Mouse (Mus musculus) liver, embryonic 15.5 days (tissue): ENCODE measurements around the gene Dnm3. TPM values are rescaled to one million over a fixed set of nuclear protein-coding genes. Genes with fewer than 3 reads are reported as not detected.

ENCODE experiments used
- ATAC-seq: fragments of 200-750 bp; cut with Nextera tagmentation; 2 replicates; pipeline ENCODE4 v1.8.0; 2017; ENCODE audit warnings: moderate number of reproducible peaks, mild to moderate bottlenecking, moderate library complexity; ENCODE audit not compliant: insufficient read depth
- H3K27ac ChIP-seq: fragments of 300-500 bp; sonication (generic); replicated peaks from 2 replicates; pipeline ENCODE4 v1.5.1; 2015; ENCODE audit warnings: mild to moderate bottlenecking, inconsistent platforms
- H3K27me3 ChIP-seq: fragments of 300-500 bp; sonication (generic); 2 replicates; pipeline ENCODE4 v1.6.1; 2015; ENCODE audit warnings: mild to moderate bottlenecking, inconsistent platforms
- H3K36me3 ChIP-seq: fragments of 300-500 bp; sonication (generic); replicated peaks from 2 replicates; pipeline ENCODE4 v1.6.1; 2015; ENCODE audit warnings: moderate library complexity, mild to moderate bottlenecking, inconsistent platforms
- H3K4me1 ChIP-seq: fragments of 300-500 bp; sonication (generic); replicated peaks from 2 replicates; pipeline ENCODE4 v1.6.1; 2015; ENCODE audit warnings: inconsistent platforms
- H3K4me2 ChIP-seq: fragments of 300-500 bp; sonication (generic); 2 replicates; pipeline ENCODE4 v1.6.1; 2015; ENCODE audit warnings: moderate library complexity, mild to moderate bottlenecking, inconsistent platforms
- H3K4me3 ChIP-seq: fragments of 300-500 bp; sonication (generic); replicated peaks from 2 replicates; pipeline ENCODE4 v1.5.1; 2015; ENCODE audit warnings: mild to moderate bottlenecking, inconsistent platforms
- H3K9ac ChIP-seq: fragments of 300-500 bp; sonication (generic); 2 replicates; pipeline ENCODE4 v1.6.1; 2015; ENCODE audit warnings: moderate library complexity, mild to moderate bottlenecking, inconsistent platforms
- H3K9me3 ChIP-seq: fragments of 300-500 bp; sonication (generic); replicated peaks from 2 replicates; pipeline ENCODE4 v1.6.1; 2016; ENCODE audit warnings: inconsistent platforms
- WGBS: fragments of 180-500 bp; shearing (Covaris S2); methylation state at CpG from one replicate; pipeline ENCODE4 v1.1.7; 2015; ENCODE audit warnings: mixed read lengths; ENCODE audit not compliant: insufficient replicate concordance; 5-methylcytosine and 5-hydroxymethylcytosine counted together
- polyA plus RNA-seq: library from polyadenylated mRNA; unstranded; fragments of >200 nt; fragmentation: Nextera tagmentation; extraction: Ambion mirVana; gene quantifications from 2 replicates; pipeline ENCODE4 v1.2.1, GENCODE M21; 2015

Dnm3 gene
- polyA plus RNA-seq, 1 experiment from 2014 or later = 1.2 TPM

DNA sequence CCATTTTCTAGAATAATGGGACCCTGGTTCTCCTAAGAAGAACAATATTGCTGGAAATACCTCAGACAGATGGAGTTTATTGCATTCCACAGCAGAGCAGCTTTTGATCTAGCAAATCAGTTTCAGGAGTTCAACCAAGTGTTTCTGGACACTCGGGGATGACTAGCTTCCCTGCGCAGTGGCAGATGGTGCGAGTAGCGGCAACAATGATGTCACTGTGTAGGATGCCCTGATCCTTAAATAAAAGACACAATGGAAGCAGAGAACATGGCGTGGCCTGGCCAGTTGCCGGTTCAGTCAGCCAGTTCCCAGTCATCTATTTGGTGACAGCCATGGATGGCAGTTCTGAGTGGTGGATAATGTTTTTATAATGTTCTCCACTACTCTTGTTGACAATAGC is 400.4 kb downstream of the Dnm3 start:
- Histone ChIP-seq H3K36me3 (no peaks in the 10 kb centered on the region), H3K4me1 (no peaks in the 10 kb centered on the region), H3K27me3 (no peaks in the 10 kb centered on the region), H3K4me3 (no peak overlapping the region), H3K27ac (no peak overlapping the region), H3K9me3 (no peaks in the 10 kb centered on the region), H3K9ac (no peak overlapping the region), H3K4me2 (no peak overlapping the region)
- ATAC-seq = no peak
- WGBS = 74% methylated on average over 6 of the region's 6 CpGs

DNA sequence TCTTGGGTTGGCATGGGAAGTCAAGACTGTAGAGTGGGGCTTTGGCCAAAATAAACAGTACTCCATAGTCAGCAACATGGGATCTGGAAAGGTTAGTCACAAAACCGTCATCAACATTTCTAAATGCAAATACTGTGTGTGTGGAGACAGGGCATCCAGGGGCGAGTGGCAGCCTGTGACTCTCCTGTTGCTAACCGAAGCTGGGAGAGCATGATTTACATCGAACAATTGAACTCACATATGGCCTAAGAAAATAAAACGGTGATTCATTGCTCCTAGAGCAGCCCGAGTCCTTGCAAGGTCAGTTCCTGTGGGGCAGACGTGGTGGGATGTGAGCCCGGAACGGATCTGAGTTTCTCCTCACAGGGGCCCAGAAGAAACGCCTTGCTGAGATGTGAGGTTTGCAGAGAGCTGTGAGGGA is 401.2 kb downstream of the Dnm3 start:
- no peak for ATAC-seq

DNA sequence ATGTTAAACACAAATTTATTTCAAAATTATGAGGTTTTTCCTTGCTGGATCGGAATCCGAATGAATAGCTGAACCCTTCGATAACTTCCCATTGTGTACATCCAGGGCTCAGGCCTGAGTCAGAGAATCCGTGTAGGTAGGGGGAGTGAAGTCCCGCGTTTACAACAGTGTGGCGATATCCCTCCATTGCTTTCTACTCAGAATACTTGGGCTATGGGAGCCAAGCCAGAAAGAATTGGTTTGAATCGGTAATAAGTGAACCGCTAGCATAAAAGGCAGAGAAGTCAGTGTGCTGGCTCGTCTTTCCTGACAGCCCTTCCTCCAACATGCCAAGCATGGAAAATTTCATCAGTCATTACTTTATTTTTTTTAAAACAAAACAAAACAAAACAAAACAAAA is 402.0 kb downstream of the Dnm3 start:
- no peaks in the 10 kb centered on the region for H3K9me3 ChIP-seq
- H3K4me1 ChIP-seq = no peaks in the 10 kb centered on the region
- H3K9ac ChIP-seq = no peak overlapping the region
- H3K36me3 ChIP-seq = no peaks in the 10 kb centered on the region
- no peaks in the 10 kb centered on the region for H3K27me3 ChIP-seq
- no peak for ATAC-seq
- no peak overlapping the region for H3K4me2 ChIP-seq
- H3K4me3 ChIP-seq = no peak overlapping the region
- H3K27ac ChIP-seq = no peak overlapping the region
- 77% methylated on average over 10 of the region's 10 CpGs for WGBS

More for the DNA sequence above, 401.2 kb downstream of the Dnm3 start:
- WGBS = 46% methylated on average over 10 of the region's 10 CpGs
- Histone ChIP-seq H3K4me1 (no peaks in the 10 kb centered on the region), H3K9me3 (no peaks in the 10 kb centered on the region), H3K27ac (no peak overlapping the region), H3K27me3 (no peaks in the 10 kb centered on the region), H3K4me2 (no peak overlapping the region), H3K9ac (no peak overlapping the region), H3K36me3 (no peaks in the 10 kb centered on the region), H3K4me3 (no peak overlapping the region)

- Histone ChIP-seq H3K4me3 (no peak overlapping the region), H3K9me3 (no peaks in the 10 kb centered on the region), H3K36me3 (no peaks in the 10 kb centered on the region), H3K9ac (no peak overlapping the region), H3K4me1 (no peaks in the 10 kb centered on the region), H3K27ac (no peak overlapping the region), H3K4me2 (no peak overlapping the region), H3K27me3 (no peaks in the 10 kb centered on the region)
- ATAC-seq = no peak
- 62% methylated on average over 4 of the region's 4 CpGs for WGBS
Observed at GRCm38 (mm10) chr1:162075416-162075815, 402.4 kb downstream of the Dnm3 start.

GRCm38 (mm10) chr1:162074626-162075410 is 403.0 kb downstream of the Dnm3 start:
- H3K4me2 ChIP-seq = no peak overlapping the region
- H3K36me3 ChIP-seq = no peaks in the 10 kb centered on the region
- 67% methylated on average over 17 of the region's 17 CpGs for WGBS
- no peak overlapping the region for H3K9ac ChIP-seq
- no peaks in the 10 kb centered on the region for H3K27me3 ChIP-seq
- no peaks in the 10 kb centered on the region for H3K9me3 ChIP-seq
- H3K27ac ChIP-seq = no peak overlapping the region
- ATAC-seq = no peak
- no peaks in the 10 kb centered on the region for H3K4me1 ChIP-seq
- no peak overlapping the region for H3K4me3 ChIP-seq

DNA sequence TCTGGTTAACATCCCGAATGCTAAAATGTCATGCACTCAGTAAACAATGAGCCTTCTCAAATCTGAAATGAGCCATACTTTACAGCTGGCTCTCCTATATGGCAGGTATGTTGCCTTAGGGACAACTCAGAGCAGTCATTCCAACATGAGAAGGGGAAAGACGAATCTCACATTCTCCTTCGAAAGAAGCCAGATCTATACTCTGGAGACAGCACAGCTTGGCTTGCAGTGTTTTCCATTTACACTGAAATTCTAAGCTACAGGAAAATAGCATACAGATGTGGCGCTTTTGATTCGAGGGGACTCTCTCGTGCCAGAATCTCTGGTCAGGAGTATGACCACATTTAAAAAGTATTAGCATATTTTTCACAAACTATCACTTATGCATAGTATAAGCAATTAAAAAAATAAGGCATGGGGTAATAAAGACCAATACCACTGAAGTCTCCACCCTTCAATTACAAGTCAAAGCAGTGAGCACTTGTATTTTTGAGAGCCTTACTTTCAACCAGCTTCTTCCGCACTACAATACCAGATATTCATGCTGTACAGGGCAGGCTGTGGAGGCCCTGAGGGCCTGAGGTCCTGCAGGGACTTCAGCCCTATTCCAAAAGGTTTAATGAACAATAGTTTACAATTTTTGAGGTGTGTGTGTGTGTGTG is 404.8 kb downstream of the Dnm3 start:
- Histone ChIP-seq H3K9me3 (no peaks in the 10 kb centered on the region), H3K4me1 (no peaks in the 10 kb centered on the region), H3K4me2 (no peak overlapping the region), H3K36me3 (no peaks in the 10 kb centered on the region), H3K4me3 (no peak overlapping the region), H3K9ac (no peak overlapping the region), H3K27me3 (no peaks in the 10 kb centered on the region), H3K27ac (no peak overlapping the region)
- 66% methylated on average over 7 of the region's 7 CpGs for WGBS
- no peak for ATAC-seq

DNA sequence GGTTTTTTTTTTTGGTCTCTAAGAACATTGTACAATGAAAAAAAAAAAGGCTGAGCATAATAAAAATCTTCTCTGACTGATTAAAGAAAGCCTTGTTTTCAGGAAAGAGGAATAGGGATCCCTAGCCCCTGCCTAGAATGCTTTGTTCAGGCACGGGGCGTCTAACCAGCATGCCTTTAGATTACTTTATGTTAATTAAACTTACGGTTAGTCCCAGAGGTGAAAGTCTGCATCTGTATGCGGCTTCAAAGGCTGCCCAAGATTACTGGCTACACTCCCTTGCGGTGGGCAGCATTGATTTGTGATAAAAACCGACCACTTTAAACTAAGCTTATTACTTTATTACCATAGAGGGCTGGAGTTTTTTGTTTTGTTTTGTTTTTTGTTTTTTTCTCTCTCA is 424.2 kb downstream of the Dnm3 start:
- no peaks in the 10 kb centered on the region for H3K4me1 ChIP-seq
- no peak overlapping the region for H3K27ac ChIP-seq
- H3K4me2 ChIP-seq = no peak overlapping the region
- H3K9me3 ChIP-seq = no peaks in the 10 kb centered on the region
- H3K27me3 ChIP-seq = no peaks in the 10 kb centered on the region
- 60% methylated on average over 6 of the region's 6 CpGs for WGBS
- no peak overlapping the region for H3K9ac ChIP-seq
- H3K36me3 ChIP-seq = no peaks in the 10 kb centered on the region
- no peak for ATAC-seq
- no peak overlapping the region for H3K4me3 ChIP-seq

DNA sequence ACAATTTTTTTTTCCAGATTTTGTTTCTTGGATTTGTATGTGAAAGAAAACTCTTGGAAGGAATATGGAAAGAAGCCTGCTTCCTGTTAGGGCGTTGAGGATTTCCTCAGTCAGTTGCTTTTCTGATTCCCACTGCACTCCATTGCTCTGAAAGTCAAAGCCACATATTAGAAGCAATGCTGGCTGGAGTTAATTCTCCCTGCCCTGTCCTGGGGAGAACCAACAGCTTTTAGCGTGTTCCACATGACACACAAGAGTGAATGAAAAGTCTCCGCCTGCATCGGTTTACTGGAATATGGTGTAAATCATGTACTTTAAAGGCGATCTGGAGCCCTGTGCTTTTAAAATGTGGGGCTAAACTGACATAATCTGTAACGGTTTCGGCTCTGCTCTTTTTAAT is 424.6 kb downstream of the Dnm3 start:
- Histone ChIP-seq H3K27ac (no peak overlapping the region), H3K4me1 (no peaks in the 10 kb centered on the region), H3K4me2 (no peak overlapping the region), H3K27me3 (no peaks in the 10 kb centered on the region), H3K36me3 (no peaks in the 10 kb centered on the region), H3K9me3 (no peaks in the 10 kb centered on the region), H3K9ac (no peak overlapping the region), H3K4me3 (no peak overlapping the region)
- WGBS = 64% methylated on average over 7 of the region's 7 CpGs
- ATAC-seq = no peak

DNA sequence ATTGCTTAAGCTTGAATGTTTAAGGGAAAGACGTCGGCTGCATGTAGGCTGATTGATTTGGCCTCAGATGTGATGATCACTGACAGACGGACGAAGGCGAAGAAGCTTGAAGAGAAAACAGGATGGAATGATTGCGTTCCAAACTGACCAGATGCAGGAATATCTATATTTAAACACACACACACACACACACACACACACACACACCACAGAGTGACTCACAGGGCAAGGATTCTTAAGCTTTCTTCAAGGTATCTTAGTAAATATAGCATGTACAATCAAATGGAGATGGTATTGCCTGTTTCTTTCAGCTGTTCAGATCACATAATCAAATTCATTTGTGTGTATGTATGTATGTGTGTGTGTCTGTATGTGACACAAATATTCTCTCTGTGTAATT is 425.1 kb downstream of the Dnm3 start:
- whole genome bisulfite sequencing = 75% methylated on average over 6 of the region's 6 CpGs
- Histone ChIP-seq H3K9ac (no peak overlapping the region), H3K4me2 (no peak overlapping the region), H3K9me3 (no peaks in the 10 kb centered on the region), H3K27me3 (no peaks in the 10 kb centered on the region), H3K36me3 (no peaks in the 10 kb centered on the region), H3K4me1 (no peaks in the 10 kb centered on the region), H3K27ac (no peak overlapping the region), H3K4me3 (no peak overlapping the region)
- no peak for ATAC-seq

GRCm38 (mm10) chr1:162052138-162052537 is 425.7 kb downstream of the Dnm3 start:
- no peak overlapping the region for H3K4me2 ChIP-seq
- H3K4me1 ChIP-seq = no peaks in the 10 kb centered on the region
- H3K4me3 ChIP-seq = no peak overlapping the region
- WGBS = 68% methylated on average over 7 of the region's 7 CpGs
- H3K27ac ChIP-seq = no peak overlapping the region
- no peaks in the 10 kb centered on the region for H3K36me3 ChIP-seq
- H3K27me3 ChIP-seq = no peaks in the 10 kb centered on the region
- no peak overlapping the region for H3K9ac ChIP-seq
- no peak for ATAC-seq
- H3K9me3 ChIP-seq = no peaks in the 10 kb centered on the region

DNA sequence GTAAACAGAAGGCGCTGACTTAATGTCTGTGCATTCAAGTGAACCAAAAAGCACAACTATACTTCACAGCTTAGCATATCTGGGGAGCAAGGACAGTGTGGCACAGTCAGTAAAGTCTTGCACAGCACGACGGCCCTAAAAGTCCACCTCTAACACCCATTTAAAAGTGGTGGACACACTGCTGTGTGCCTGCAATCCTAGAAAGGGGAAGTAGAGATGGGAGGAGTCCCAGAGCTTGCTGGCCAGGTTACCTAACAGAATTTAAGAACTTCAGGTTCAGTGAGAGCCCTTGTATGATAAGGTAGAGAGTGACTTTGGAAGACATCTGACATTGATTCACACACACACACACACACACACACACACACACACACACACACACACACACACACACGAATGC is 426.1 kb downstream of the Dnm3 start:
- WGBS = 50% methylated on average over 4 of the region's 4 CpGs
- no peak overlapping the region for H3K27ac ChIP-seq
- no peaks in the 10 kb centered on the region for H3K9me3 ChIP-seq
- no peaks in the 10 kb centered on the region for H3K4me1 ChIP-seq
- H3K4me3 ChIP-seq = no peak overlapping the region
- no peak overlapping the region for H3K4me2 ChIP-seq
- H3K27me3 ChIP-seq = no peaks in the 10 kb centered on the region
- no peak overlapping the region for H3K9ac ChIP-seq
- H3K36me3 ChIP-seq = no peaks in the 10 kb centered on the region
- ATAC-seq = no peak
